Mouse (Mus musculus) olfactory bulb, adult 2 months (tissue): ENCODE measurements around the gene Slc5a10.

Source experiments
- CTCF ChIP-seq: fragments of 200-500 bp; IDR thresholded peaks from 2 replicates; pipeline ENCODE4 v1.5.1; 2012; ENCODE audit warnings: low read depth, mild to moderate bottlenecking, low read length, moderate library complexity; ENCODE audit not compliant: insufficient read depth
- POLR2A ChIP-seq: fragments of 200-500 bp; IDR thresholded peaks from 2 replicates; pipeline ENCODE4 v1.6.1; 2012; ENCODE audit warnings: mild to moderate bottlenecking, low read depth, low read length, moderate library complexity; ENCODE audit not compliant: insufficient read depth

- TF ChIP-seq CTCF (no peak), POLR2A (no peak)
These were observed 800 bp downstream of the Slc5a10 start for GRCm38 (mm10) chr11:61719826-61720225.
